Mouse (Mus musculus) stomach, embryonic 14.5 days (tissue): Measurements from ENCODE around the gene H2-Q6. TPM values are rescaled to one million over a fixed set of nuclear protein-coding genes. Genes with fewer than 3 reads are reported as not detected.
"Not testable (repeated sequence)": the region's sequence is repeated elsewhere in the genome, so short reads cannot be mapped to it uniquely, and the experiment has no call there.

Experiments used
- ATAC-seq: fragments of 200-750 bp; cut with Nextera tagmentation; 2 replicates; pipeline ENCODE4 v1.8.0; 2017; ENCODE audit warnings: low read depth, moderate TSS enrichment; ENCODE audit not compliant: insufficient number of reproducible peaks, insufficient read depth, low FRiP score
- H3K27ac ChIP-seq: fragments of 300-500 bp; sonication (generic); 2 replicates; pipeline ENCODE4 v1.5.1; 2014; ENCODE audit warnings: mild to moderate bottlenecking, low read length, moderate library complexity, mixed read lengths
- H3K27me3 ChIP-seq: fragments of 300-500 bp; sonication (generic); 2 replicates; pipeline ENCODE4 v1.6.1; 2014; ENCODE audit warnings: low read length, control low read depth, mixed read lengths; ENCODE audit not compliant: control insufficient read depth, insufficient read depth
- H3K36me3 ChIP-seq: fragments of 300-500 bp; sonication (generic); 2 replicates; pipeline ENCODE4 v1.6.1; 2014; ENCODE audit warnings: mild to moderate bottlenecking, control low read depth, low read length, moderate library complexity, mixed read lengths; ENCODE audit not compliant: control insufficient read depth, insufficient read depth
- H3K4me1 ChIP-seq: fragments of 300-500 bp; sonication (generic); 2 replicates; pipeline ENCODE4 v1.6.1; 2014; ENCODE audit warnings: low read length, control low read depth, mixed read lengths; ENCODE audit not compliant: control insufficient read depth, insufficient read depth
- H3K4me2 ChIP-seq: fragments of 300-500 bp; sonication (generic); replicated peaks from 2 replicates; pipeline ENCODE4 v1.6.1; 2014; ENCODE audit warnings: low read depth, low read length, control low read depth
- H3K4me3 ChIP-seq: fragments of 300-500 bp; sonication (generic); 2 replicates; pipeline ENCODE4 v1.5.1; 2014; ENCODE audit warnings: low read depth, low read length, control low read depth
- H3K9ac ChIP-seq: fragments of 300-500 bp; sonication (generic); replicated peaks from 2 replicates; pipeline ENCODE4 v1.6.1; 2014; ENCODE audit warnings: low read depth, mild to moderate bottlenecking, control low read depth, low read length, moderate library complexity, mixed read lengths
- H3K9me3 ChIP-seq: fragments of 300-500 bp; sonication (generic); 2 replicates; pipeline ENCODE4 v1.6.1; 2016; ENCODE audit warnings: low read depth, low read length, control low read depth; ENCODE audit not compliant: control insufficient read depth
- WGBS: fragments of 180-500 bp; shearing (Covaris S2); extraction: QIAGEN DNeasy Blood & Tissue Kit; methylation state at CpG from one replicate; pipeline ENCODE4 v1.1.7; 2014; 5-methylcytosine and 5-hydroxymethylcytosine counted together
- polyA plus RNA-seq: library from polyadenylated mRNA; unstranded; fragments of >200 nt; fragmentation: Nextera tagmentation; extraction: Ambion mirVana; gene quantifications from 2 replicates; pipeline ENCODE4 v1.2.1, GENCODE M21; 2014

Gene H2-Q6
- polyA plus RNA-seq, 1 experiment from 2014 or later = 0.30 TPM

GRCm38 (mm10) chr17:35415273-35416129, 9.1 kb upstream of the H2-Q6 start:
- H3K9me3 ChIP-seq, H3K4me2 ChIP-seq, H3K27ac ChIP-seq, ATAC-seq, H3K9ac ChIP-seq, H3K4me3 ChIP-seq, H3K27me3 ChIP-seq, H3K4me1 ChIP-seq, H3K36me3 ChIP-seq: not testable (repeated sequence)
- 58% methylated on average over 3 of the region's 10 CpGs for WGBS

- no peak overlapping the region for H3K4me2 ChIP-seq
- no peaks in the 10 kb centered on the region for H3K4me1 ChIP-seq
- no peaks in the 10 kb centered on the region for H3K36me3 ChIP-seq
- no peaks in the 10 kb centered on the region for H3K27me3 ChIP-seq
- H3K4me3 ChIP-seq = no peak overlapping the region
- no peak for ATAC-seq
- no peak overlapping the region for H3K27ac ChIP-seq
- 58% methylated on average over 7 of the region's 7 CpGs for WGBS
- H3K9me3 ChIP-seq = no peaks in the 10 kb centered on the region
- no peak overlapping the region for H3K9ac ChIP-seq
Observed at GRCm38 (mm10) chr17:35418772-35419171, 5.9 kb upstream of the H2-Q6 start.

GRCm38 (mm10) chr17:35419564-35419963, 5.1 kb upstream of the H2-Q6 start:
- H3K4me3 ChIP-seq, H3K9me3 ChIP-seq, H3K36me3 ChIP-seq, H3K4me2 ChIP-seq, H3K4me1 ChIP-seq, H3K9ac ChIP-seq, H3K27ac ChIP-seq, ATAC-seq, H3K27me3 ChIP-seq: not testable (repeated sequence)
- 57% methylated on average over 4 of the region's 4 CpGs for WGBS

- not testable (repeated sequence) for H3K4me2 ChIP-seq, ATAC-seq, H3K27me3 ChIP-seq, H3K36me3 ChIP-seq, H3K4me1 ChIP-seq, H3K4me3 ChIP-seq, H3K9ac ChIP-seq, H3K9me3 ChIP-seq, H3K27ac ChIP-seq
- WGBS = 13% methylated on average over 11 of the region's 11 CpGs
Observed at GRCm38 (mm10) chr17:35420206-35420810, 4.3 kb upstream of the H2-Q6 start.

GRCm38 (mm10) chr17:35421331-35421730, 3.3 kb upstream of the H2-Q6 start:
- 86% methylated on average over 4 of the region's 4 CpGs for WGBS
- not testable (repeated sequence) for ATAC-seq, H3K36me3 ChIP-seq

GRCm38 (mm10) chr17:35422360-35422759, 2.3 kb upstream of the H2-Q6 start:
- H3K4me3 ChIP-seq, ATAC-seq, H3K4me2 ChIP-seq, H3K4me1 ChIP-seq, H3K36me3 ChIP-seq, H3K27ac ChIP-seq, H3K9ac ChIP-seq, H3K9me3 ChIP-seq, H3K27me3 ChIP-seq: not testable (repeated sequence)
- WGBS = 89% methylated on average over 5 of the region's 5 CpGs

More at GRCm38 (mm10) chr17:35421331-35421730, 3.3 kb upstream of the H2-Q6 start:
- not testable (repeated sequence) for H3K4me3 ChIP-seq, H3K9ac ChIP-seq, H3K27me3 ChIP-seq, H3K27ac ChIP-seq, H3K4me1 ChIP-seq, H3K9me3 ChIP-seq, H3K4me2 ChIP-seq

GRCm38 (mm10) chr17:35423131-35423810, 1.4 kb upstream of the H2-Q6 start:
- H3K4me1 ChIP-seq, H3K27me3 ChIP-seq, H3K36me3 ChIP-seq, H3K4me2 ChIP-seq, H3K9me3 ChIP-seq, ATAC-seq, H3K9ac ChIP-seq, H3K27ac ChIP-seq, H3K4me3 ChIP-seq: not testable (repeated sequence)
- WGBS = 61% methylated on average over 3 of the region's 3 CpGs

- WGBS = 83% methylated on average over 3 of the region's 3 CpGs
- not testable (repeated sequence) for H3K9ac ChIP-seq
Observed at GRCm38 (mm10) chr17:35424106-35424505, 544 bp upstream of the H2-Q6 start.

More at GRCm38 (mm10) chr17:35424106-35424505, 544 bp upstream of the H2-Q6 start:
- H3K4me1 ChIP-seq, H3K27ac ChIP-seq, H3K4me3 ChIP-seq, H3K36me3 ChIP-seq, H3K27me3 ChIP-seq, H3K4me2 ChIP-seq, H3K9me3 ChIP-seq, ATAC-seq: not testable (repeated sequence)
